Mouse (Mus musculus) kidney, adult 2 months (tissue): ENCODE data around the gene Insr. TPM values are rescaled to one million over a fixed set of nuclear protein-coding genes. Genes with fewer than 3 reads are reported as not detected.
"Not testable (repeated sequence)": the region's sequence is repeated elsewhere in the genome, so short reads cannot be mapped to it uniquely, and the experiment has no call there.

Experiments
- DNase-seq: peaks from one replicate; pipeline ENCODE4 v3.0.0; 2021
- H3K27ac ChIP-seq: fragments of 200-500 bp; 2 replicates; pipeline ENCODE4 v1.5.1; 2012; ENCODE audit warnings: low read depth, low read length, control low read depth, inconsistent platforms; ENCODE audit not compliant: insufficient read depth
- H3K27me3 ChIP-seq: fragments of 200-500 bp; replicated peaks from 2 replicates; pipeline ENCODE4 v1.6.1; 2012; ENCODE audit warnings: mild to moderate bottlenecking, moderate library complexity, low read length, inconsistent platforms; ENCODE audit not compliant: control insufficient read depth, insufficient read depth
- H3K36me3 ChIP-seq: fragments of 200-500 bp; 2 replicates; pipeline ENCODE4 v1.6.1; 2012; ENCODE audit warnings: mild to moderate bottlenecking, moderate library complexity, low read length, inconsistent platforms; ENCODE audit not compliant: control insufficient read depth, insufficient read depth
- H3K4me1 ChIP-seq: fragments of 200-500 bp; 2 replicates; pipeline ENCODE4 v1.6.1; 2011; ENCODE audit warnings: low read length; ENCODE audit not compliant: control insufficient read depth, insufficient read depth
- H3K4me3 ChIP-seq: fragments of 200-500 bp; 2 replicates; pipeline ENCODE4 v1.5.1; 2011; ENCODE audit warnings: mild to moderate bottlenecking, low read depth, low read length, control low read depth; ENCODE audit not compliant: insufficient read depth
- CTCF ChIP-seq: fragments of 200-500 bp; conservative IDR thresholded peaks from 2 replicates; pipeline ENCODE4 v1.5.1; 2011; ENCODE audit warnings: low read depth, mild to moderate bottlenecking, control low read depth, low read length, moderate library complexity, mixed read lengths; ENCODE audit not compliant: insufficient read depth, insufficient read length
- POLR2A ChIP-seq: fragments of 200-500 bp; IDR thresholded peaks from one replicate; pipeline ENCODE4 v1.6.1; 2011; ENCODE audit warnings: low read depth, low read length, control low read depth
- WGBS: fragments of 180-500 bp; shearing (Covaris S2); methylation state at CpG from one replicate; pipeline ENCODE4 v1.1.7; 2018; 5-methylcytosine and 5-hydroxymethylcytosine counted together
- polyA plus RNA-seq: library from polyadenylated mRNA; depleted of rRNA; stranded (reverse); fragments of >200 nt; gene quantifications from 2 replicates; pipeline ENCODE4 v1.2.3, GENCODE M21; 2012

Gene Insr
- polyA plus RNA-seq, 1 experiment: 26.8 TPM

GRCm38 (mm10) chr8:3313843-3314242, 34.4 kb upstream of the Insr start:
- 25% methylated on average over 3 of the region's 3 CpGs for WGBS
- H3K27ac ChIP-seq: no peak overlapping the region
- no peaks in the 10 kb centered on the region for H3K4me1 ChIP-seq
- peak; percentile 18 for DNase-seq
- H3K27me3 ChIP-seq: no peaks in the 10 kb centered on the region
- TF ChIP-seq POLR2A (no peak), CTCF (no peak)
- no peaks in the 10 kb centered on the region for H3K36me3 ChIP-seq
- H3K4me3 ChIP-seq: no peak overlapping the region

- H3K36me3 ChIP-seq, H3K4me3 ChIP-seq, DNase-seq, H3K4me1 ChIP-seq, H3K27ac ChIP-seq, H3K27me3 ChIP-seq: not testable (repeated sequence)
- 82% methylated on average over 1 of the region's 1 CpGs for WGBS
These were observed 34.0 kb upstream of the Insr start for GRCm38 (mm10) chr8:3313417-3313816.

DNA sequence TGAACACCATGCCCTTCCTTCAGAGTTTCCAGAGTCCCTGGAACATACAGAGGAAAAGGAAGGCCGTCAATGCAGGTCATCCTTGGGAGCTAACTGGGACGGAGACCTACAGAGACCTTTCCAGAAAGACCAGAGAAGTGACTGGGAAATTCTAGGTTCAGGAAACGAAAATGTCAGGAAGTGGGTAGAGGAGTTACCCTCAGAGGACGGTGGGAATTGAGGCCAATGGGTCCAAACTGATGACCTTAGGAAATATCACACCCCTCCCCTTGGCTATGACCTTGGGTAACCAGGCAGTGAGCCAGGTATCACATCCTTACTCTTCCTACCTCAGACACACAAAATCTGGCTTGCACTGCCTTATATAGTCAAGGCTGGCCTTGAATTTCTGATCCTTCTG, 32.1 kb upstream of the Insr start:
- no peaks in the 10 kb centered on the region for H3K27me3 ChIP-seq
- H3K4me3 ChIP-seq: no peak overlapping the region
- 75% methylated on average over 4 of the region's 4 CpGs for WGBS
- no peak overlapping the region for H3K27ac ChIP-seq
- TF ChIP-seq CTCF (no peak), POLR2A (no peak)
- DNase-seq: no peak
- H3K4me1 ChIP-seq: no peaks in the 10 kb centered on the region
- no peaks in the 10 kb centered on the region for H3K36me3 ChIP-seq

GRCm38 (mm10) chr8:3309636-3310035, 30.2 kb upstream of the Insr start:
- no peaks in the 10 kb centered on the region for H3K36me3 ChIP-seq
- TF ChIP-seq CTCF (no peak), POLR2A (no peak)
- no peak for DNase-seq
- H3K27me3 ChIP-seq: no peaks in the 10 kb centered on the region; the same call in 1 of the 2 replicates
- no peak overlapping the region for H3K4me3 ChIP-seq
- 88% methylated on average over 11 of the region's 11 CpGs for WGBS
- H3K4me1 ChIP-seq: no peaks in the 10 kb centered on the region
- H3K27ac ChIP-seq: no peak overlapping the region

GRCm38 (mm10) chr8:3308205-3308800, 28.9 kb upstream of the Insr start:
- H3K4me3 ChIP-seq, H3K36me3 ChIP-seq, DNase-seq, H3K4me1 ChIP-seq, H3K27ac ChIP-seq, H3K27me3 ChIP-seq: not testable (repeated sequence)
- WGBS: 87% methylated on average over 13 of the region's 13 CpGs

DNA sequence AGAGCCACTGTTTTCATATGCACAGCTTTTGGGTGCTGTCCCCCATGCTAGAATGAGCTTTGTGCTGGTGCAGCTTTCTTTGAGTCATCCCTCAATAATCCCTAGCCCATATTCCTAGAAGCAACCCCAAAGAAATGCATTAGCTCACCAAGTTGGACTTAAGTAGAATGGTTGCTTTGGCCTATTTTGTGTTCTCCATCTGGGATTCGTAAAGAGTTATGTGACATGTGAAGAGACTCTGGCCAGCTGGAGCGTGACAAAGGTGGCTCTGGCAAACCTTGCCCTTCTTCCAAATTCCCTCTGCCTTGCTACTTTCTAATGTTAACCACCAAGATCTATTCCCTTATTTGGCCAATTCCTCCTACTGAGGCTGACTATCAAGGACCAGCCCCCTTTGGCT, 22.7 kb upstream of the Insr start:
- Histone ChIP-seq H3K27ac (no peak overlapping the region), H3K4me1 (no peaks in the 10 kb centered on the region), H3K36me3 (no peaks in the 10 kb centered on the region), H3K4me3 (no peak overlapping the region), H3K27me3 (no peaks in the 10 kb centered on the region; the same call in 1 of the 2 replicates)
- TF ChIP-seq CTCF: no peak
- no peak for TF ChIP-seq POLR2A
- no peak for DNase-seq
- WGBS: 44% methylated on average over 2 of the region's 2 CpGs

- Histone ChIP-seq H3K27ac (no peak overlapping the region), H3K4me1 (no peaks in the 10 kb centered on the region), H3K36me3 (no peaks in the 10 kb centered on the region), H3K27me3 (no peaks in the 10 kb centered on the region; the same call in 1 of the 2 replicates), H3K4me3 (no peak overlapping the region)
- TF ChIP-seq CTCF (no peak), POLR2A (no peak)
- WGBS: 52% methylated on average over 5 of the region's 5 CpGs
- no peak for DNase-seq
These were observed 19.9 kb upstream of the Insr start for GRCm38 (mm10) chr8:3299322-3299721.

DNA sequence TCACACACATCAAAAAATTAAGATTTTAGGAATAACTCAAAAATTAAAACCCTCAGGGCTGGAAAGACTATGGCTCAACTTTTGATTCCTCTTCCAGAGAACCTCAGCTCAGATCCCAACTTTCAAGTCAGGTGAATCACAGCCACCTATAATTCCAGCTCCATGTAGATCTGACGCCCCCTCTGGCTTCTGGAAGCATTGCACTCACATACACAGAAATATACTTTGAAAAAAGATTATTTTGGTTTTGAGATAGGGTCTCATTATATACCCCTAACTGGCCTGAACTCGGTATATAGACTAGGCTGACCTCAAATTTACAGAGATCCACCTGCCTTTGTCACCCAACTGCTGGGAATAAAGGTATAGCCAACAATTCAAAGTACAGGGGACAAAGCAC, 6.4 kb upstream of the Insr start:
- Histone ChIP-seq H3K4me3 (no peak overlapping the region), H3K27ac (no peak overlapping the region), H3K27me3 (no peaks in the 10 kb centered on the region), H3K4me1 (no peaks in the 10 kb centered on the region), H3K36me3 (no peaks in the 10 kb centered on the region)
- TF ChIP-seq POLR2A (no peak), CTCF (no peak)
- DNase-seq: no peak
- 56% methylated on average over 2 of the region's 2 CpGs for WGBS
